Mouse (Mus musculus): Measurements from ENCODE around the gene Ddx47.

Ddx47 gene

DNA sequence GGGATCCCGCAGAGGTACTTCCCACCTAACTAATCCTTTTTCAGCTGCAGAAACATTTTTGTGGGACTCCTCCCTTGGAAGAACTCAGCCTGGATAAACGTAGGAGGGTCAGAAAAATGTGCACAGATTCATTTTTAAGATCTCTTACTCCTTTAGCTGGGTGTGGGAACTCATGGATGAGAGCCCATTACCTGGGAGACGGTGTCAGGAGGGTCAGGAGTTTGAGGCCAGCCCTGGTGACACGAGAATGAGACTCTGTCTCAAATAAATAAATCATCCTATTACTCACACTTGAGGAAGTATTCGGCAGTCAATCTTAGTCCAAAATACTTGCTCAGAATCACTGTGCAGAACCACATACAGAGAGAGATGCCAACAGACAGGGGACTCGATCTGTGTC, 58.4 kb downstream of the Ddx47 start:
- no peak for DNase-seq (ENCODE audit: low read depth, low spot score)

DNA sequence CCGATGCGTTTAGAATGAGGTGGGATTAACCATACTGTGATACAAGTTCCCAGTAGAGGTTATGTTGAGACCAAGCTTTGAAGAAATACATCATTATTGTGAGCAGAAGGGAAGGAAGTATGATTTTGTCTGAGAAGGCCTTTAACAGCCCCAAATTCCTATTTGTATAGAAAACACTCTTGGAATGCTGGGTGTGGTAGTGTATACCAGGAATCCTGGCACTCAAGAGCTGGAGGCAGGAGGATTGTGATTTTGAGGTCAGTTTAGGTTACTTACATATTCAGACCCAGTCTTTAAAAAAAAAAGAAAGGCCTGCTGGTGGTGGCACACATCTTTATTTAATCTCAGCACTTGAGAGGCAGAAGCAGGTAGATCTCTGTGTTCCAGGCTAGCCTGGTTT, 58.9 kb downstream of the Ddx47 start:
- no peak for DNase-seq (ENCODE audit: low read depth, low spot score)
